Mouse (Mus musculus) frontal cortex, postnatal 36 days (tissue): Measurements from ENCODE around the gene Prkcsh.

Source experiments
- DNase-seq, 2 experiments: peaks; one replicate each; pipeline ENCODE4 v3.0.0; 2022; ENCODE audit warnings: low spot score in 2 of 2

Gene Prkcsh

DNA sequence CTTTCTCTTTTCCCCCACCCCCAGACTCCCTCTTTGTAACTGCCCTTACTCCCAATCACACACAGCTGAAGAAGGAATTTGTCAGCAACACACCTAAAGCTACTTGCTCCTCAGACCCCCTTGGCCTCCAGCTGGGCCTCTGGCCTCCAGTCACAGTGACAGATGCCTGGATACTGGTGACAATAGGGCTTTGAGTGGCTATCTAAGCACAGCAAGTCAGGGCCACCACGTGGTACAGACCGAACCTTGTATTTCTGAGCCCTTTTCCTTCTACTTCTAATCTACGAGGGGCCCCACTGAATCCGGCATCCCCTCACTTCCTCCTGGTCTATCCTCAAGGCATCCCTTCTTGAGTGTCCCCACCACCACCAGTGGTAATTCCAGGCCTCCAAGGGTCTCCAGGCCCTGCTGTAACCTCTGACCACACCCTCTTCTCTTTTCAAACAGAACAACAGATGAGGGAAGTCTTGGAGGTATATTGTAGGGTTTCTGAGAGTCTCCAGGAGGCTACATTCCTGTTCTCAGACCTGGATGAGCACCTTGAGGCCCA lies 47.2 kb downstream of the Prkcsh start:
- DNase-seq: no peak

DNA sequence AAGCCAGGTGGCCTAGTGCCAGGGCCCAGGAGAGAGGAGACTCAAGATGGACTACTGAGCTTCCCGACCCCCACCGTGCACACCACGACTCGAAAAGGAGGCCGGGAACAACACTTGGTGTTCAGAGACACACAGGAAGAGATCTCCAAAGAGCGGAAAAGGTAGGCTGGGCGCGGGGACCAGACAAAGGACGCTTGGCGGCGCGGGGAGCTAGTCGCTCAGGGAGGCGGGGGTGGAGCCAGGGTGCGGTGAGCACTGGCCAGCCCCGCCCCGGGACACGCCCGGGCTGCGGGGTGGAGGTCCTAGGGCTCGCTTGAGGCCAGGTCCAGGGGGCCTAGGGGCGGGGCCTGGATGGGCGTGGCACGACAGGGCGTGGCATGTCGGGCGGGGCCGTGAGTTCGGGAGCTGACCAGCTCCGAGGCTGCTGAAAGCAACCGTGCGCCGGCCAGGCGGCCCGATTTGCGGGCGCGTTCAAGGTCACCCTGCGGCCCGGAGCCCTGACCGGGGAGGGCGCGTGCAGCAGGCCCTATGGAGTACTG lies 47.8 kb downstream of the Prkcsh start:
- DNase-seq: peak; percentile 60 to 65

DNA sequence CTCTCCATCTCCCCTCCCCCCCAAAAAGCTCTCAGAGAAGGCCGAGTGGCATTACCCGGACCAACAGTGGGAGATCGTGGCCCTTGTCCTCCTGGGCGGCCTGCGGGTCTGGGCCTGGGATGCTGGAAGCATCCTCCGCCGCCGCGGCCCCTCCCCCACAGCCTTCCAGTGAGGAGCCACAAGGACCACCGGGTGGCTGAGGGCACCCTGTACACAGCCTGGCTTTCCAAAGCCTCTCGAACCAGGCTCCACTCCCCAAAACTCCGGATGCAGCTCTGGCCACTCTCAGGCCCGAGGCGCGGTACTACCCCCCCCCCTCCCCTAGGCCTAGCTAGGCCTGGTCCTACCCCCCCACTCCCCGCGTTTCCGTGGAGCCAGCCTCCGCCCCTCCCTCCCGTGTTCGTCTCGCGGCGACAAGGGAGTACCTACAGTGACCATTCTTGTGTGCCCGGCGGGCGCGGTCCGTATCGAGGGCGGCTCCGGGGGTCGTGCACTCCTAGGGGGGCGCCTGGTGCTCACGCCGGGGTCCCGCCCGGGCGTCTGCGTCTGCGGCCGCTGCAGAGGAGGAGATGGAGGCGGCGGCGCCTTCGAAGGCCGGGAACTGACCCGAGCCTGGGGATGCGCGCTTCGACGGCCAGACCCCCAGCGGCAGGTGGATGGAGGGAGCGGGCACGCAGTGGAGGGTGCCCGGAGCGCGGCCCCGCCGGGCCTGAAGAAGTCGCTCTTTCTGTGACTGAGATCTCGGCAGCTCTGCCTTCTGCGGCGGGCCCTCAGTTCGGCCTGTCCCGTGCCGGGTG lies 48.8 kb downstream of the Prkcsh start:
- DNase-seq: no peak

DNA sequence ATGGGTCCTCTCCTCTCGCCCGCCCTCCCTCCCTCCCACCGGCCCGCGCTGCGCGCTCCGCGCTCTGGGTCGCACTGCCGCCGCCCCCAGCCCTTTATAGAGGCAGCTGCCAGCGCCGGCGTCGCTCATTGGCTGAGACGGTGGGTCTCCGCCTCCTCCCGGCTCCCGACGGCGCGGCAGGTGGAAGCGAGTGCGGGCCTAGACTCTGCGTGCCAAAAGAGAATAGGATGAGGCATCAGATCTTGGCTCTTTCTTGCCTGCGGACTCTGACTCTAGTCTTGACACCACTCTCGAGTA lies 49.3 kb downstream of the Prkcsh start, which contains the start of gene Elavl3:
Gene Elavl3 (minus strand): TSS at position 66 of the 297 bp plus-strand sequence.
- peak; percentile 77 to 79 for DNase-seq

DNA sequence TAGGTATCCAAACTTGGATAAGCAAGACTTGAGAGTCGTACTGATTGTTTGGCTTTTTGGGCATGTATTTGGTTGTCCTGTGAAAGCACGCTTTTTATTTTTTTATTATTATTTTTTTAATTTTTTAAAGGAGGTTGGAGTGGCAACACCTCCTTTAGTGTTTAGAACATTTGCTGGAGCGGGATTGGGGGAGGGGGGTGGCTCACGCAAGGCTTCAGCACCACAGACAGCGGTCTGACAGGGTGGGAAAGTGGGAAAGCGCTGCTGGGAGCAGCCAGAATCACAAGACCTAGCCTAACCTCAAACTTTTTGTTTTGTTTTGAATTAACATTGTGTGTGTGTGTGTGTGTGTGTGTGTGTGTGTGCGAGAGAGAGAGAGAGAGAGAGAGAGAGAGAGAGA lies 51.1 kb downstream of the Prkcsh start:
- no peak for DNase-seq

DNA sequence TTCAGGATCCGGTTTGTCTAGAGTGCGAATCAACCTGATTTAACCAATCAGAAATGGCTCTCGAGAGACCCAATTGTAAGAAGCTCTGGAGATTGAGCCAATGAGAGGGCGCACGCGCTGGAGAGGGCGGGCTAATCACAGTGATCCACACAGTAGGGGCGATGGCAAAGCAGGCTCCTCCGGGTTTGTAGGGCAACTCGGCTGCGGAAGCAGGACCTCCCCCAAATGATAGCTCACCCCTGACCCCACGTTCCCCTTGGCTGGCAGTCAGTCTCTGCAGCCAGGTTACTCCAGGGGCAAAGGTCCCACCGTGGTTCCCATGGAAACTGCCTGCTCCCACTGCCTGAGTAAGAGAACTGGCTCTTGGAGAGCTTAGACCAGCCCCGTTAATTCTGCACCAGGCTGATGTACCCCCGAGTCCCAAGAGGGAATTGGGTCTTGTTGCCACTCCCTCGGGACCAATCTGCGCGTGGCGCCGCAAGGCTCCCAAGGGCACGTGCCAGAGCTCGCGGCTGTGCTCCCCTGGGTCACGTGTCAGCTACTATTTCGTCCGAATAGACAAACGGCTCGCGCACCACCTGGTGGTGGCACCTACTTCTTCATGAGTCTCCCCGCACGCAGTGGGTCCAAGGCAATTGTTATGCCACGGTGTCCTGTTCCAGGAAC lies 51.9 kb downstream of the Prkcsh start:
- peak; percentile 77 to 86 for DNase-seq

DNA sequence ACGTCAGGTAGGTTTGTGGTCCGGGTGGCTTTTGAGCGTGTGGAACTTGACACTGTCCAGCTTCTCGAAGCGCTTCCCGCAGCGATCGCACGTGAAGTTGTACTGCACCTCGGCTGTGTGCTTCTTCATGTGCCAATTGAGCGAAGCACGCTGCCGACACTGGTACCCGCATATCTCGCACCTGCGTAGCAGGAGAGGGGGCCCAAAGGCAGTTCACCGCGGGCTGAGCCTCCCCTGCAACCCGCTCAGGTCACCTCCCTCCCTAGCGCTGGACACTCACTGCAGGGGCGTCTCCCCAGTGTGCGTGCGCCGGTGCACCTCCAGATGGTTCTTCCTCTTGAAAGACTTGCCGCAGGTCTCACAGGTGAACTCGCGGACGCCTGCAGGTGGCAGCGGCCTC lies 53.1 kb downstream of the Prkcsh start:
- DNase-seq: no peak

DNA sequence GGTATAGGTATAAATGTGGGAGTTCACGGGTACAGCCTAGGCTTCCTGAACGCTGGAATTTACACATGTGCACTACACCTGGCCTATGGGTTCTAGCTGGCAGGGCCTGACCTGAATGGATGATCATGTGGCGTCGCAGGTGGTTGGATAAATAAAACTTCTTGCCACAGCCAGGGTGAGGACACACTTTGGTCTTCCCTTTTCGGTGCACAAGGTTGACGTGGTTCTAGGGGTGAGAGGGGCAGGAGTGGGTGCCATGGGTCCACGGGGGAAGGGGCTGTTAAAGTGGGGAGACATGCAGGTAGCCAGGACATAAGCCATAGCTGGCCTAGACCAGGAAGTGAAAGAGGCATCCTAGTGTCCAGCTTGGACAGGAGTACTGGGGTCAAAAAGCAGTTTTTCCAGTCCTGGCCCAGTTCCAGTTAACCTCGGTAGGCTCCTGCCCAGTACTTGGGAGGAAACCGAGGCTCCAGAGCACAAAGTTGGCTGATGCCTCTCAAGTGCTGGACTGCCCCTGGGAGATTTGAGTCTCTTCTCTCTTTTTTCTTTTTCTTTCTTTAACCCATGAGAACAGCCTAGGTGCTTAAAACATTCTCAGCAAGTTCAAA lies 53.8 kb downstream of the Prkcsh start:
- DNase-seq: no peak

DNA sequence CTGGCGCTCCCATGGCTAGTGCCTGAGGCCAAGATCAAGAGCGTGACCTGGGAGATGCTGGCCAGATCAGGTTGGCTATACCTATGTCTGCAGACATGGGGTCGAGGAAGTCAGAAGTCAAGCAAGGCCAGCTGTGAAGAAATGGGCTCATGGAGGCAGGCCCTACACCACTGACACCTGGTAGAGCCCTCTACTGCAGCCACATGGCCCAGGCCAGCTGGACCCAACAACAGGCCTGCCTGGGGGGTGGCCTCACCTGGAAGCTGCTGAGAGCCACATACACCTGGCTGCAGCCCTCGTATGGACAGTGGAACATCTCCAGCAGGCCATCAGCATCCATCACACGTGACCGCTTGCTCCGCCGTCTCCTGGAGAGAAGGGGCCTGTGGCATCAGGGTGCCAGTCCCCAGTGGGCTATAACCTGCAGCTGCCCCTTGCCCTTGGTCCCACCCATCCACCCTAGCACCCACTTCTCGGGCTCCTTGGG lies 54.5 kb downstream of the Prkcsh start:
- no peak for DNase-seq

DNA sequence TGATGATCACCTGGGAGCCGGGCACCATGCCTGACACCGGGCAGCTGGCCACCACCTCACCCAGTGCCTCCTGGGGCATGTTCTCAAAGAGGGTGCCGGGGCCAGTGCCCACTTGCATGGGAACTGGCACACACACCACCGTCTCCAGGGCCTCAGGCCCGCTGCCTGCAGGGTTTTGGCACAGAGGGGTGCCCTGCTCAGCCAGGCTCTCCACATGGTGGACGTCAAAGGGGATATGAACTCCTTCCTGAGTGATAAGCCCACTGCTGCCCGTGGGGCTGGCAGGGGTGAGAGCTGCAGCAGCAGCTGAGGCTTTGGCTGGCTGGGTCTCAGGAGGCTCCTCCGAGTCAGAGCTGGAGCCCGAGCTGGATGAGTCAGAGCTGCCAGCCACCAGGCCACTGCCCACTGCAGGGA lies 55.4 kb downstream of the Prkcsh start:
- no peak for DNase-seq

DNA sequence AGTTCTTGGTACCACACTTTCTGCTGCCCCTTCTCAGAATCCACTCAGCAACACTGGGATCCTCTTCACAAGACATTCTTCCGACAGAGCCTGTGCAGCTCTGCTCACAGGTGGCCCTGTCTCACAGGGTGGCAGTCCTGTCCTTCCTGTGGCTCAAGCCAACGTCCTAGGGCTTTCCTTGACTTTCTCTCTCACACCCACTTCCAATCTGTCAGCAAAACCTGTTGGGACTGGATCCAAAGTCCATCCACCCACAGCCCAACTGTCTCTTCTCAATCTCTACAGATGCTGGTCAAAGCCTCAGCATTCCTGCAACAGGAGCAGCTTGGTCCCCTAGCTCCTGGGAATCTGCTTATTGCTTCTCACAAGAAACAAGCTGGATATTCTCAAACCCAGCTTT lies 58.7 kb downstream of the Prkcsh start:
- peak; percentile 65 to 86 for DNase-seq
